Comparison of ENCODE assay signal across 36 mouse cellular contexts in the genomic region with DNA sequence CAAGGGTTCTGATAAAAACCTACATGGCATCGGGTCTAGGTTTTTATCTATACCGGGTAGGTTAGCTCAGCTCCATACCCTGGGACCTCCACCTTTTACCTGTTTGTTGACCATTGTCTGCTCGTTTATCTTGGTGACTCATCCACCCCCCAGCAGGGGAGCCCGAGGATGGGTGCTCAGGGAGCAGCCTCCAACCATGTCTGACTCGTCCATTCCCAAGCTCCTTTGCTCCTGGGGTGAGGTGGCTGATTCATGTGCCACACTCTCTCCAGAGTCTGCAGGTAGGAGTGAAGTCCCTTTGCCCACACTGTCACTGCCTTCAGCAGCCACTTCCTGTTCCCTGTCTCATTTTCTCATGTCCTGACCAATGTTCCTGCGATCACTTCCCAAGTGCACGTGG. TPM values are rescaled to one million over a fixed set of nuclear protein-coding genes. Genes with fewer than 3 reads are reported as not detected.
DNase-seq lines count a peak whose midpoint lies in the region; ATAC-seq and TF ChIP-seq lines count a peak whose summit lies in the region.
"Had no signal": no experiment of that assay in that cellular context is flagged by ENCODE, and none has a peak within 500 bp of the region (broad histone marks: within the 10 kb centered on the region; RNA-seq: fewer than 3 reads in every experiment).

No protein-coding gene starts in this region.

- no peak overlapping the region for H3K4me2 ChIP-seq in stomach, postnatal 0 days (replicated peaks; ENCODE audit: low read depth)
- H3K4me2 ChIP-seq: embryonic facial prominence, embryonic 12.5 days; embryonic facial prominence, embryonic 15.5 days; heart, embryonic 11.5 days; hindbrain, embryonic 13.5 days had no signal

- H3K4me3 ChIP-seq in stomach, postnatal 0 days (ENCODE audit: low read depth, low read length), result no peak overlapping the region
- H3K4me3 ChIP-seq: embryonic facial prominence, embryonic 12.5 days; embryonic facial prominence, embryonic 15.5 days; hindbrain, embryonic 13.5 days had no signal

- 65% methylated on average over 7 of the region's 7 CpGs for WGBS in stomach, postnatal 0 days

- DNase-seq in adrenal gland, adult 2 months, result peak; percentile 55
- no peak for DNase-seq in adrenal gland, postnatal 10 days
- peak; percentile 11 for DNase-seq in urinary bladder, postnatal 14 days (ENCODE audit: low spot score)
- DNase-seq in urinary bladder, postnatal 36 days (ENCODE audit: low spot score in 2 of 2), result no peak
- DNase-seq in stomach, postnatal 0 days (ENCODE audit: low spot score), result no peak
- no peak for DNase-seq in yolk sac, embryonic 10.5 days (ENCODE audit: low spot score)
- DNase-seq in kidney, postnatal 4 days, result no peak
- DNase-seq: adrenal gland, adult 8-10 months; B cell, adult 2 months; cerebellum, adult 11 months; cerebellum, adult 2 months; cerebellum, adult 9-11 months; cerebellum, postnatal 25 days; forebrain, postnatal 0 days; gastrocnemius, postnatal 36 days; heart, adult 11 months; kidney, adult 18-20 months had no signal

- no peaks in the 10 kb centered on the region for H3K36me3 ChIP-seq in stomach, postnatal 0 days (ENCODE audit: control insufficient read depth, insufficient read depth, low read length)
- H3K36me3 ChIP-seq: embryonic facial prominence, embryonic 12.5 days; embryonic facial prominence, embryonic 15.5 days; hindbrain, embryonic 13.5 days had no signal

- H3K27me3 ChIP-seq in stomach, postnatal 0 days (ENCODE audit: control insufficient read depth, insufficient read depth, low read length), result no peaks in the 10 kb centered on the region
- H3K27me3 ChIP-seq: embryonic facial prominence, embryonic 12.5 days; embryonic facial prominence, embryonic 15.5 days; hindbrain, embryonic 13.5 days had no signal

- H3K4me1 ChIP-seq in stomach, postnatal 0 days (replicated peaks; ENCODE audit: control insufficient read depth, insufficient read depth), result no peaks in the 10 kb centered on the region

- TF ChIP-seq EP300 in stomach, postnatal 0 days (optimal IDR thresholded peaks at IDR 0.05), result no peak

- H3K9me3 ChIP-seq in stomach, postnatal 0 days (ENCODE audit: control insufficient read depth, low read length), result no peaks in the 10 kb centered on the region
- H3K9me3 ChIP-seq: embryonic facial prominence, embryonic 12.5 days; embryonic facial prominence, embryonic 15.5 days; hindbrain, embryonic 13.5 days had no signal

- H3K9ac ChIP-seq in stomach, postnatal 0 days (ENCODE audit: low read length), result no peak overlapping the region
- H3K9ac ChIP-seq: embryonic facial prominence, embryonic 12.5 days; embryonic facial prominence, embryonic 15.5 days; forebrain, postnatal 0 days; hindbrain, embryonic 13.5 days had no signal

- no peak for TF ChIP-seq CTCF in stomach, postnatal 0 days (IDR thresholded peaks at IDR 0.05; ENCODE audit: low read depth)

- 0 out of 2 replicates have a peak, but pooled peaks have one; percentile 23 for ATAC-seq in granulocyte monocyte progenitor cell, adult 5-6 weeks (replicated peaks; ENCODE audit: poor library complexity, severe bottlenecking)
- peak; percentile 54; the same call in 1 of the 2 replicates for ATAC-seq in stomach, postnatal 0 days (ENCODE audit: low FRiP score, low TSS enrichment)
- ATAC-seq: CD4-positive, CD25-positive, alpha-beta regulatory T cell, adult 4 months; forebrain, embryonic 14.5 days; forebrain, postnatal 0 days; hindbrain, embryonic 16.5 days had no signal

- H3K27ac ChIP-seq in stomach, postnatal 0 days (replicated peaks), result no peak overlapping the region
- H3K27ac ChIP-seq: embryonic facial prominence, embryonic 12.5 days; embryonic facial prominence, embryonic 15.5 days; hindbrain, embryonic 13.5 days had no signal

RNA-seq across cellular contexts. Expression of gene Gm14214, which starts 33.8 kb away (rescaled TPM):
- total RNA-seq in adrenal gland, adult 2 months (2021), result not detected
- not detected in 2 replicates for polyA plus RNA-seq in adrenal gland, adult 2 months (2012; rRNA removed)
- total RNA-seq in adrenal gland, postnatal 10 days (2021), result not detected
- not detected in 2 replicates for total RNA-seq in granulocyte monocyte progenitor cell, adult 5-6 weeks (2014; fragmentation: Nextera tagmentation)
- total RNA-seq in granulocyte monocyte progenitor cell, adult 5-6 weeks (2017), result not detected in 2 replicates
- not detected in 2 replicates for polyA plus RNA-seq in stomach, postnatal 0 days (2015; fragmentation: Nextera tagmentation; extraction: Ambion mirVana)
- total RNA-seq: adrenal gland, adult 8-10 months; adrenal gland, postnatal 36 days; common myeloid progenitor, adult 5-6 weeks; forebrain, postnatal 0 days; gastrocnemius, adult 8-10 months; gastrocnemius, postnatal 36 days; heart, adult 8-10 months; heart, postnatal 25 days; hematopoietic stem cell, adult 5-6 weeks; MEL had no signal
- polyA plus RNA-seq: CD4-positive, CD25-positive, alpha-beta regulatory T cell, adult 4 months; cerebellum, adult 2 months; embryonic facial prominence, embryonic 12.5 days; embryonic facial prominence, embryonic 15.5 days; forebrain, embryonic 11.5 days; forebrain, embryonic 14.5 days; forebrain, postnatal 0 days; frontal cortex, adult 2 months; heart, embryonic 11.5 days; heart, embryonic 14.5 days; heart, postnatal 0 days; hindbrain, embryonic 13.5 days; hindbrain, embryonic 16.5 days had no signal

RNA-seq across cellular contexts. Expression of gene Raly, which starts 54.9 kb away (rescaled TPM):
- total RNA-seq in adrenal gland, adult 2 months (2021), result 100 to 1,000 TPM; 193 to 201 TPM
- 295 and 306 TPM in 2 replicates for polyA plus RNA-seq in adrenal gland, adult 2 months (2012; rRNA removed)
- 100 to 1,000 TPM; 170 to 177 TPM for total RNA-seq in adrenal gland, postnatal 10 days (2021)
- total RNA-seq in granulocyte monocyte progenitor cell, adult 5-6 weeks (2014; fragmentation: Nextera tagmentation), result 152 and 190 TPM in 2 replicates
- 191 and 211 TPM in 2 replicates for total RNA-seq in granulocyte monocyte progenitor cell, adult 5-6 weeks (2017)
- polyA plus RNA-seq in stomach, postnatal 0 days (2015; fragmentation: Nextera tagmentation; extraction: Ambion mirVana), result 16.8 and 18.7 TPM in 2 replicates

RNA-seq across cellular contexts. Expression of gene a, which starts 55.2 kb away (rescaled TPM):
- not detected for total RNA-seq in adrenal gland, adult 2 months (2021)
- polyA plus RNA-seq in adrenal gland, adult 2 months (2012; rRNA removed), result 0.58 TPM in 1 of 2 replicates, not detected in the other
- not detected for total RNA-seq in adrenal gland, postnatal 10 days (2021)
- not detected in 2 replicates for total RNA-seq in granulocyte monocyte progenitor cell, adult 5-6 weeks (2014; fragmentation: Nextera tagmentation)
- total RNA-seq in granulocyte monocyte progenitor cell, adult 5-6 weeks (2017), result not detected in 2 replicates
- polyA plus RNA-seq in stomach, postnatal 0 days (2015; fragmentation: Nextera tagmentation; extraction: Ambion mirVana), result 0.41 and 0.65 TPM in 2 replicates
- total RNA-seq: adrenal gland, adult 8-10 months; adrenal gland, postnatal 36 days; common myeloid progenitor, adult 5-6 weeks; gastrocnemius, adult 8-10 months; gastrocnemius, postnatal 36 days; heart, adult 8-10 months; heart, postnatal 25 days; hematopoietic stem cell, adult 5-6 weeks; MEL had no signal
- polyA plus RNA-seq: CD4-positive, CD25-positive, alpha-beta regulatory T cell, adult 4 months; heart, embryonic 14.5 days; heart, postnatal 0 days had no signal

Comparison
In these comparisons a context has a peak if more than half of its experiments do, and no peak if none do; other contexts are left out.
1. DNase-seq: peak in adrenal gland, adult 2 months (single experiment) and urinary bladder, postnatal 14 days (single experiment); none in adrenal gland, postnatal 10 days (single experiment), urinary bladder, postnatal 36 days (0 of 2), stomach, postnatal 0 days (single experiment), yolk sac, embryonic 10.5 days (single experiment) and kidney, postnatal 4 days (0 of 2).